In genomic region chr10:117687577-117687976, GRCm38 (mm10) we compare ENCODE assay signal across 21 mouse cellular contexts. TPM values are rescaled to one million over a fixed set of nuclear protein-coding genes. Genes with fewer than 3 reads are reported as not detected.
DNase-seq lines count a peak whose midpoint lies in the region; TF ChIP-seq lines count a peak whose summit lies in the region.
"Had no signal": no experiment of that assay in that cellular context is flagged by ENCODE, and none has a peak within 500 bp of the region (broad histone marks: within the 10 kb centered on the region; RNA-seq: fewer than 3 reads in every experiment).

No protein-coding gene starts in this region.

- no peaks in the 10 kb centered on the region for H3K9me3 ChIP-seq in heart, embryonic 10.5 days
- H3K9me3 ChIP-seq in CH12.LX (replicated peaks; ENCODE audit: low read length) = no peaks in the 10 kb centered on the region
- H3K9me3 ChIP-seq: embryonic facial prominence, embryonic 10.5 days; embryonic facial prominence, embryonic 13.5 days; forebrain, embryonic 12.5 days; forebrain, embryonic 15.5 days; G1E had no signal

- H3K36me3 ChIP-seq in heart, embryonic 10.5 days = peaks cover 44% of the 10 kb centered on the region
- H3K36me3 ChIP-seq in CH12.LX (replicated peaks in 1 of 2; ENCODE audit: control insufficient read depth in 1 of 2, insufficient read depth in 1 of 2, low read length in 1 of 2) (peaks cover 27 to 43% of the 10 kb centered on the region in 2 experiments), myocyte (ENCODE audit: control insufficient read depth, insufficient read depth) (peaks cover 37% of the 10 kb centered on the region)

- H3K4me1 ChIP-seq in heart, embryonic 10.5 days = no peaks in the 10 kb centered on the region
- H3K4me1 ChIP-seq in CH12.LX (ENCODE audit: control insufficient read depth in 1 of 2, insufficient read depth in 2 of 2) = no peaks in the 10 kb centered on the region
- H3K4me1 ChIP-seq: embryonic facial prominence, embryonic 13.5 days; forebrain, embryonic 12.5 days; forebrain, embryonic 15.5 days had no signal

- dilution Hi-C loops in CH12.LX (cut with MboI; ENCODE audit: extremely low pct_ligation_motif_present, extremely low pct_unique_long_range_greater_than_20kb, low sequenced_read_pairs) = no loop called here

- no peak overlapping the region for H3ac ChIP-seq in myocyte (ENCODE audit: control insufficient read depth, insufficient read length)

- TF ChIP-seq RAD21 in CH12.LX (IDR thresholded peaks at IDR 0.05; ENCODE audit: low read depth, low read length) = no peak

- in situ Hi-C loops in CH12.LX (cut with MboI; ENCODE audit: low pct_ligation_motif_present, low pct_unique_long_range_greater_than_20kb, low sequenced_read_pairs) = no loop called here

- H3K27ac ChIP-seq in heart, embryonic 10.5 days = no peak overlapping the region
- H3K27ac ChIP-seq in CH12.LX (ENCODE audit: insufficient read depth, low read depth) = no peak overlapping the region
- H3K27ac ChIP-seq: embryonic facial prominence, embryonic 10.5 days; embryonic facial prominence, embryonic 13.5 days; forebrain, embryonic 12.5 days; forebrain, embryonic 15.5 days; heart, adult 2 months; hindbrain, embryonic 14.5 days; hindbrain, postnatal 0 days had no signal

- DNase-seq in heart, postnatal 4 days = peak; percentile 17
- no peak for DNase-seq in heart, embryonic 10.5 days (ENCODE audit: low spot score)
- DNase-seq in 416B (ENCODE audit: low read depth) (peak; percentile 59), CH12.LX (ENCODE audit: extremely low read depth) (no peak)
- DNase-seq in layer of hippocampus, adult 9-10 months (ENCODE audit: low spot score) = no peak
- DNase-seq: cerebellum, adult 11 months; cerebellum, adult 2 months; cerebellum, adult 9-11 months; cerebellum, postnatal 36 days; gastrocnemius, postnatal 25 days; heart, adult 2 months had no signal

- 84% methylated on average over 7 of the region's 7 CpGs for WGBS in heart, embryonic 10.5 days

- no peaks in the 10 kb centered on the region; the same call in none of the 2 replicates for H3K79me2 ChIP-seq in CH12.LX (replicated peaks; ENCODE audit: control insufficient read depth, extremely low read depth, insufficient read depth, poor library complexity, severe bottlenecking)
- H3K79me2 ChIP-seq in myocyte (ENCODE audit: control insufficient read depth, insufficient read depth) = no peaks in the 10 kb centered on the region

- no peak for TF ChIP-seq EP300 in CH12.LX (IDR thresholded peaks at IDR 0.05; ENCODE audit: low read length)

- no peak for TF ChIP-seq CTCF in CH12.LX (conservative IDR thresholded peaks at IDR 0.05 in 1 of 2, IDR thresholded peaks at IDR 0.05 in 1 of 2; ENCODE audit: low read depth in 2 of 2, low read length in 2 of 2)

- no peak overlapping the region for H3K9ac ChIP-seq in CH12.LX (ENCODE audit: insufficient read depth, low read depth)
- H3K9ac ChIP-seq: embryonic facial prominence, embryonic 13.5 days; forebrain, embryonic 12.5 days; forebrain, embryonic 15.5 days; hindbrain, embryonic 14.5 days had no signal

- H3K4me2 ChIP-seq in CH12.LX (ENCODE audit: insufficient read depth, low read depth, poor library complexity, severe bottlenecking) (no peak overlapping the region), myocyte (ENCODE audit: low read depth) (no peak overlapping the region)
- H3K4me2 ChIP-seq: embryonic facial prominence, embryonic 13.5 days; forebrain, embryonic 12.5 days; forebrain, embryonic 15.5 days; heart, embryonic 11.5 days; hindbrain, embryonic 14.5 days had no signal

- no peak for TF ChIP-seq POLR2A in CH12.LX (IDR thresholded peaks at IDR 0.05; ENCODE audit: low read depth, low read length)
- no peak for TF ChIP-seq POLR2A in myocyte (IDR thresholded peaks at IDR 0.05; ENCODE audit: insufficient read length, low read depth)

- no peak overlapping the region for H3K4me3 ChIP-seq in heart, embryonic 10.5 days
- H3K4me3 ChIP-seq in CH12.LX (replicated peaks in 1 of 3; ENCODE audit: low read depth in 2 of 3, low read length in 2 of 3, poor library complexity in 1 of 3) = no peak overlapping the region
- no peak overlapping the region for H3K4me3 ChIP-seq in myocyte
- H3K4me3 ChIP-seq: embryonic facial prominence, embryonic 10.5 days; embryonic facial prominence, embryonic 13.5 days; erythroblast, embryonic 14.5 days; forebrain, embryonic 12.5 days; forebrain, embryonic 15.5 days; heart, adult 2 months had no signal

- H3K27me3 ChIP-seq in heart, embryonic 10.5 days (ENCODE audit: insufficient read depth, poor library complexity, severe bottlenecking) = no peaks in the 10 kb centered on the region
- no peaks in the 10 kb centered on the region for H3K27me3 ChIP-seq in CH12.LX (replicated peaks)
- H3K27me3 ChIP-seq in myocyte (ENCODE audit: control insufficient read depth, insufficient read depth, insufficient read length) = no peaks in the 10 kb centered on the region
- H3K27me3 ChIP-seq: embryonic facial prominence, embryonic 13.5 days; forebrain, embryonic 12.5 days; forebrain, embryonic 15.5 days had no signal

TF ChIP-seq in CH12.LX, 34 proteins besides CTCF, POLR2A, EP300 and RAD21:
- no peak for TF ChIP-seq ZMIZ1 (IDR thresholded peaks at IDR 0.05; ENCODE audit: low read depth, low read length)
- TF ChIP-seq RCOR1 (conservative IDR thresholded peaks at IDR 0.05; ENCODE audit: low read depth, low read length) = no peak
- 0 out of 2 replicates have a peak, but pooled peaks have one; percentile 1 for TF ChIP-seq CHD2 (IDR thresholded peaks at IDR 0.05; ENCODE audit: low read length)

TF ChIP-seq in myocyte, 11 proteins besides CTCF, POLR2A, EP300 and RAD21:
- TF ChIP-seq TCF12 (IDR thresholded peaks at IDR 0.05; ENCODE audit: insufficient read depth, poor library complexity, severe bottlenecking) = no peak
- no peak for TF ChIP-seq MYOD1 (IDR thresholded peaks at IDR 0.05; ENCODE audit: control insufficient read depth in 1 of 3, insufficient read length in 2 of 3, low read depth in 2 of 3)
- TF ChIP-seq POLR2AphosphoS2 (IDR thresholded peaks at IDR 0.05; ENCODE audit: insufficient read length, low read depth) = peak; percentile 56
- no peak for TF ChIP-seq CEBPB (IDR thresholded peaks at IDR 0.05; ENCODE audit: insufficient read depth, poor library complexity, severe bottlenecking)

RNA-seq across cellular contexts. Expression of gene Mdm2, which starts 23.0 kb away (rescaled TPM):
- total RNA-seq in heart, postnatal 4 days (2021) = 10 to 100 TPM; 48.4 to 50.8 TPM
- polyA plus RNA-seq in heart, embryonic 10.5 days (2016; fragmentation: Nextera tagmentation; extraction: Ambion mirVana) = 56.4 and 59.3 TPM in 2 replicates
- total RNA-seq in CH12.LX (2012; rRNA removed) (136 and 166 TPM in 2 replicates), CH12.LX (2014; rRNA removed) (104 and 112 TPM in 2 replicates)
- polyA plus RNA-seq in CH12.LX (2012; ENCODE audit: insufficient read length, low read depth) (74.9 and 79.8 TPM in 2 replicates), myocyte (2012; fragmentation: generic; extraction: Trizol) (23.2 TPM)

RNA-seq across cellular contexts. Expression of gene Cpm, which starts 58.3 kb away (rescaled TPM):
- total RNA-seq in heart, postnatal 4 days (2021) = 1 to 10 TPM; 2.8 to 3.6 TPM
- 5.1 and 28.3 TPM in 2 replicates for polyA plus RNA-seq in heart, embryonic 10.5 days (2016; fragmentation: Nextera tagmentation; extraction: Ambion mirVana)
- total RNA-seq in CH12.LX (2012; rRNA removed) (0.04 and 0.25 TPM in 2 replicates), CH12.LX (2014; rRNA removed) (0.09 and 0.31 TPM in 2 replicates)
- polyA plus RNA-seq in CH12.LX (2012; ENCODE audit: insufficient read length, low read depth) (0.17 and 0.31 TPM in 2 replicates), myocyte (2012; fragmentation: generic; extraction: Trizol) (0.07 TPM)
- polyA plus RNA-seq: erythroblast, embryonic 14.5 days; G1E had no signal

RNA-seq across cellular contexts. Expression of gene Slc35e3, which starts 58.6 kb away (rescaled TPM):
- 1 to 10 TPM; 7.3 to 8.8 TPM for total RNA-seq in heart, postnatal 4 days (2021)
- polyA plus RNA-seq in heart, embryonic 10.5 days (2016; fragmentation: Nextera tagmentation; extraction: Ambion mirVana) = 10.5 and 14.9 TPM in 2 replicates
- total RNA-seq in CH12.LX (2012; rRNA removed) (5.0 and 6.4 TPM in 2 replicates), CH12.LX (2014; rRNA removed) (1.4 and 2.2 TPM in 2 replicates)
- polyA plus RNA-seq in CH12.LX (2012; ENCODE audit: insufficient read length, low read depth) (9.7 and 9.8 TPM in 2 replicates), myocyte (2012; fragmentation: generic; extraction: Trizol) (9.2 TPM)
- polyA plus RNA-seq: erythroblast, embryonic 14.5 days had no signal

Comparison
In these comparisons a context has a peak if more than half of its experiments do, and no peak if none do; other contexts are left out.
1. DNase-seq: peak in heart, postnatal 4 days (single experiment) and 416B (single experiment); none in heart, embryonic 10.5 days (single experiment), CH12.LX (single experiment) and layer of hippocampus, adult 9-10 months (single experiment).